Mouse (Mus musculus): Measurements from ENCODE around the gene Rhbg. TPM values are rescaled to one million over a fixed set of nuclear protein-coding genes. Genes with fewer than 3 reads are reported as not detected.

The Rhbg gene
- polyA plus RNA-seq, 2 experiments: 11.0 to 17.0 TPM

- Histone ChIP-seq H3K9me3 (ENCODE audit: control insufficient read depth, low read length) (no peaks in the 10 kb centered on the region), H3K27ac (replicated peaks; ENCODE audit: low read depth, low read length) (no peak overlapping the region), H3K36me3 (ENCODE audit: control insufficient read depth, insufficient read depth, low read length) (no peaks in the 10 kb centered on the region), H3K4me3 (replicated peaks; ENCODE audit: low read length) (no peak overlapping the region), H3K27me3 (ENCODE audit: control insufficient read depth, insufficient read depth, low read length) (peaks cover 98% of the 10 kb centered on the region), H3K9ac (ENCODE audit: low read depth, low read length, severe bottlenecking) (no peak overlapping the region), H3K4me2 (replicated peaks; ENCODE audit: low read depth, low read length, severe bottlenecking) (no peak overlapping the region), H3K4me1 (ENCODE audit: control insufficient read depth, insufficient read depth, low read length) (peaks cover 2% of the 10 kb centered on the region; the same call in 1 of the 2 replicates)
- ATAC-seq (ENCODE audit: low FRiP score, low read depth) (no peak), DNase-seq (ENCODE audit: low spot score) (no peak)
- no peak for TF ChIP-seq POLR2A (IDR thresholded peaks at IDR 0.05; ENCODE audit: borderline replicate concordance, extremely low read depth, insufficient read depth, insufficient read length)
- 16% methylated on average over 2 of the region's 2 CpGs for WGBS
Observed at GRCm38 (mm10) chr3:88210918-88211317, 43.6 kb downstream of the Rhbg start.

- Histone ChIP-seq H3K4me1 (ENCODE audit: control insufficient read depth, insufficient read depth, low read length) (peaks cover 2% of the 10 kb centered on the region; the same call in 1 of the 2 replicates), H3K9ac (ENCODE audit: low read depth, low read length, severe bottlenecking) (no peak overlapping the region), H3K4me3 (replicated peaks; ENCODE audit: low read length) (no peak overlapping the region), H3K27me3 (ENCODE audit: control insufficient read depth, insufficient read depth, low read length) (peaks cover 98% of the 10 kb centered on the region), H3K9me3 (ENCODE audit: control insufficient read depth, low read length) (no peaks in the 10 kb centered on the region), H3K36me3 (ENCODE audit: control insufficient read depth, insufficient read depth, low read length) (no peaks in the 10 kb centered on the region), H3K4me2 (replicated peaks; ENCODE audit: low read depth, low read length, severe bottlenecking) (no peak overlapping the region), H3K27ac (replicated peaks; ENCODE audit: low read depth, low read length) (no peak overlapping the region)
- ATAC-seq (ENCODE audit: low FRiP score, low read depth) (no peak), DNase-seq (ENCODE audit: low spot score) (no peak)
- no peak for TF ChIP-seq POLR2A (IDR thresholded peaks at IDR 0.05; ENCODE audit: borderline replicate concordance, extremely low read depth, insufficient read depth, insufficient read length)
- WGBS: 25% methylated on average over 2 of the region's 2 CpGs
Observed at GRCm38 (mm10) chr3:88210121-88210520, 44.4 kb downstream of the Rhbg start.

- ATAC-seq (ENCODE audit: low FRiP score, low read depth) (no peak), DNase-seq (ENCODE audit: low spot score) (no peak)
- Histone ChIP-seq H3K4me3 (replicated peaks; ENCODE audit: low read length) (no peak overlapping the region), H3K27ac (replicated peaks; ENCODE audit: low read depth, low read length) (no peak overlapping the region), H3K9ac (ENCODE audit: low read depth, low read length, severe bottlenecking) (no peak overlapping the region), H3K4me1 (ENCODE audit: control insufficient read depth, insufficient read depth, low read length) (peaks cover 1% of the 10 kb centered on the region; the same call in 1 of the 2 replicates), H3K9me3 (ENCODE audit: control insufficient read depth, low read length) (no peaks in the 10 kb centered on the region), H3K36me3 (ENCODE audit: control insufficient read depth, insufficient read depth, low read length) (no peaks in the 10 kb centered on the region), H3K27me3 (ENCODE audit: control insufficient read depth, insufficient read depth, low read length) (peaks cover 98% of the 10 kb centered on the region), H3K4me2 (replicated peaks; ENCODE audit: low read depth, low read length, severe bottlenecking) (no peak overlapping the region)
- TF ChIP-seq POLR2A (IDR thresholded peaks at IDR 0.05; ENCODE audit: borderline replicate concordance, extremely low read depth, insufficient read depth, insufficient read length): no peak
- WGBS: 1% methylated on average over 6 of the region's 6 CpGs
Observed at GRCm38 (mm10) chr3:88209306-88209705, 45.2 kb downstream of the Rhbg start.

- ATAC-seq (ENCODE audit: low FRiP score, low read depth): no peak
Observed at GRCm38 (mm10) chr3:88208226-88208720, 46.2 kb downstream of the Rhbg start.

GRCm38 (mm10) chr3:88207451-88208100 is 46.9 kb downstream of the Rhbg start:
- H3K9me3 ChIP-seq (ENCODE audit: control insufficient read depth, low read length): no peaks in the 10 kb centered on the region
- H3K4me3 ChIP-seq (replicated peaks; ENCODE audit: low read length): no peak overlapping the region
- no peak overlapping the region for H3K4me2 ChIP-seq (replicated peaks; ENCODE audit: low read depth, low read length, severe bottlenecking)
- no peak overlapping the region for H3K27ac ChIP-seq (replicated peaks; ENCODE audit: low read depth, low read length)
- no peak for DNase-seq (ENCODE audit: low spot score)
- H3K27me3 ChIP-seq (ENCODE audit: control insufficient read depth, insufficient read depth, low read length): peaks cover 97% of the 10 kb centered on the region
- no peak for ATAC-seq (ENCODE audit: low FRiP score, low read depth)
- no peak overlapping the region for H3K9ac ChIP-seq (ENCODE audit: low read depth, low read length, severe bottlenecking)
- H3K4me1 ChIP-seq (ENCODE audit: control insufficient read depth, insufficient read depth, low read length): no peaks in the 10 kb centered on the region
- no peak for TF ChIP-seq POLR2A (IDR thresholded peaks at IDR 0.05; ENCODE audit: borderline replicate concordance, extremely low read depth, insufficient read depth, insufficient read length)
- 2% methylated on average over 15 of the region's 15 CpGs for WGBS
- H3K36me3 ChIP-seq (ENCODE audit: control insufficient read depth, insufficient read depth, low read length): no peaks in the 10 kb centered on the region

More at GRCm38 (mm10) chr3:88208226-88208720, 46.2 kb downstream of the Rhbg start:
- Histone ChIP-seq H3K4me3 (replicated peaks; ENCODE audit: low read length) (no peak overlapping the region), H3K4me1 (ENCODE audit: control insufficient read depth, insufficient read depth, low read length) (no peaks in the 10 kb centered on the region), H3K27me3 (ENCODE audit: control insufficient read depth, insufficient read depth, low read length) (peaks cover 98% of the 10 kb centered on the region), H3K4me2 (replicated peaks; ENCODE audit: low read depth, low read length, severe bottlenecking) (no peak overlapping the region), H3K36me3 (ENCODE audit: control insufficient read depth, insufficient read depth, low read length) (no peaks in the 10 kb centered on the region), H3K27ac (replicated peaks; ENCODE audit: low read depth, low read length) (no peak overlapping the region), H3K9me3 (ENCODE audit: control insufficient read depth, low read length) (no peaks in the 10 kb centered on the region), H3K9ac (ENCODE audit: low read depth, low read length, severe bottlenecking) (no peak overlapping the region)
- 8% methylated on average over 3 of the region's 3 CpGs for WGBS
- no peak for TF ChIP-seq POLR2A (IDR thresholded peaks at IDR 0.05; ENCODE audit: borderline replicate concordance, extremely low read depth, insufficient read depth, insufficient read length)
- DNase-seq (ENCODE audit: low spot score): no peak
